Mouse (Mus musculus) embryonic facial prominence, embryonic 11.5 days (tissue): Measurements from ENCODE around the gene Ephb2. TPM values are rescaled to one million over a fixed set of nuclear protein-coding genes. Genes with fewer than 3 reads are reported as not detected.

Experiments
- ATAC-seq: fragments of 200-750 bp; cut with Nextera tagmentation; replicated peaks from 2 replicates; pipeline ENCODE4 v1.8.0; 2017; ENCODE audit warnings: low read depth; ENCODE audit not compliant: insufficient number of reproducible peaks, low FRiP score, low TSS enrichment
- DNase-seq: peaks from one replicate; pipeline ENCODE4 v3.0.0-alpha.2; 2015; ENCODE audit warnings: low spot score
- H3K27ac ChIP-seq: fragments of 300-500 bp; sonication (generic); replicated peaks from 2 replicates; pipeline ENCODE4 v1.5.1; 2014; ENCODE audit warnings: mild to moderate bottlenecking, low read depth, low read length, control low read depth
- H3K27me3 ChIP-seq: fragments of 300-500 bp; sonication (generic); 2 replicates; pipeline ENCODE4 v1.6.1; 2014; ENCODE audit warnings: mild to moderate bottlenecking, low read length, moderate library complexity, mixed read lengths; ENCODE audit not compliant: control insufficient read depth, insufficient read depth
- H3K36me3 ChIP-seq: fragments of 300-500 bp; sonication (generic); replicated peaks from 2 replicates; pipeline ENCODE4 v1.6.1; 2014; ENCODE audit warnings: low read depth, mild to moderate bottlenecking, low read length, moderate library complexity, mixed read lengths; ENCODE audit not compliant: control insufficient read depth, insufficient read depth
- H3K4me1 ChIP-seq: fragments of 300-500 bp; sonication (generic); 2 replicates; pipeline ENCODE4 v1.6.1; 2014; ENCODE audit warnings: low read length, mixed read lengths; ENCODE audit not compliant: control insufficient read depth, insufficient read depth
- H3K4me2 ChIP-seq: fragments of 300-500 bp; sonication (generic); 2 replicates; pipeline ENCODE4 v1.6.1; 2014; ENCODE audit warnings: low read depth, mild to moderate bottlenecking, control low read depth, low read length, moderate library complexity
- H3K4me3 ChIP-seq: fragments of 300-500 bp; sonication (generic); 2 replicates; pipeline ENCODE4 v1.5.1; 2014; ENCODE audit warnings: low read depth, low read length, control low read depth
- H3K9ac ChIP-seq: fragments of 300-500 bp; sonication (generic); replicated peaks from 2 replicates; pipeline ENCODE4 v1.6.1; 2014; ENCODE audit warnings: mild to moderate bottlenecking, control low read depth, low read length
- H3K9me3 ChIP-seq: fragments of 300-500 bp; sonication (generic); replicated peaks from 2 replicates; pipeline ENCODE4 v1.6.1; 2016; ENCODE audit warnings: mild to moderate bottlenecking, low read length, inconsistent platforms, mixed read lengths; ENCODE audit not compliant: control insufficient read depth
- WGBS: fragments of 180-500 bp; shearing (Covaris S2); extraction: QIAGEN DNeasy Blood & Tissue Kit; methylation state at CpG from one replicate; pipeline ENCODE4 v1.1.7; 2014; 5-methylcytosine and 5-hydroxymethylcytosine counted together
- polyA plus RNA-seq: library from polyadenylated mRNA; unstranded; fragments of >200 nt; fragmentation: Nextera tagmentation; extraction: Ambion mirVana; gene quantifications from 2 replicates; pipeline ENCODE4 v1.2.1, GENCODE M21; 2014

The Ephb2 gene
- polyA plus RNA-seq, 1 experiment from 2014 or later, result 11.7 TPM

GRCm38 (mm10) chr4:136751355-136752020 lies 84.3 kb downstream of the Ephb2 start:
- Histone ChIP-seq H3K4me3 (no peak overlapping the region), H3K36me3 (no peaks in the 10 kb centered on the region), H3K4me2 (no peak overlapping the region), H3K9ac (no peak overlapping the region), H3K27ac (peak overlapping the region; percentile 48), H3K9me3 (no peaks in the 10 kb centered on the region), H3K4me1 (peaks cover 12% of the 10 kb centered on the region), H3K27me3 (no peaks in the 10 kb centered on the region; the same call in 1 of the 2 replicates)
- DNase-seq, result no peak
- WGBS, result 29% methylated on average over 4 of the region's 4 CpGs
- ATAC-seq, result no peak

- peak overlapping the region; percentile 48 for H3K27ac ChIP-seq
- no peaks in the 10 kb centered on the region for H3K9me3 ChIP-seq
- 0 out of 2 replicates have a peak, but pooled peaks have one; percentile 6 for ATAC-seq
- H3K4me3 ChIP-seq, result no peak overlapping the region
- peak; percentile 44 for DNase-seq
- no peak overlapping the region for H3K4me2 ChIP-seq
- H3K36me3 ChIP-seq, result no peaks in the 10 kb centered on the region
- H3K4me1 ChIP-seq, result peaks cover 7% of the 10 kb centered on the region
- peak overlapping the region; percentile 28; the same call in 1 of the 2 replicates for H3K9ac ChIP-seq
- H3K27me3 ChIP-seq, result no peaks in the 10 kb centered on the region; the same call in 1 of the 2 replicates
- WGBS, result 11% methylated on average over 19 of the region's 19 CpGs
Measured at GRCm38 (mm10) chr4:136750578-136751338, 85.0 kb downstream of the Ephb2 start.

- peak; percentile 66 for ATAC-seq
Measured at GRCm38 (mm10) chr4:136749851-136750577, 85.8 kb downstream of the Ephb2 start.

GRCm38 (mm10) chr4:136749431-136749830 lies 86.4 kb downstream of the Ephb2 start:
- Histone ChIP-seq H3K4me1 (peaks cover 6% of the 10 kb centered on the region), H3K27ac (peak overlapping the region; percentile 48), H3K4me2 (no peak overlapping the region), H3K36me3 (no peaks in the 10 kb centered on the region), H3K9me3 (no peaks in the 10 kb centered on the region), H3K9ac (peak overlapping the region; percentile 13; the same call in 1 of the 2 replicates), H3K4me3 (no peak overlapping the region), H3K27me3 (no peaks in the 10 kb centered on the region; the same call in 1 of the 2 replicates)
- 28% methylated on average over 4 of the region's 4 CpGs for WGBS
- DNase-seq (no peak), ATAC-seq (peak; percentile 12; the same call in 1 of the 2 replicates)

More at GRCm38 (mm10) chr4:136749851-136750577, 85.8 kb downstream of the Ephb2 start:
- WGBS, result 23% methylated on average over 19 of the region's 19 CpGs
- Histone ChIP-seq H3K4me2 (no peak overlapping the region), H3K9me3 (no peaks in the 10 kb centered on the region), H3K27ac (peak overlapping the region; percentile 48), H3K36me3 (no peaks in the 10 kb centered on the region), H3K27me3 (no peaks in the 10 kb centered on the region; the same call in 1 of the 2 replicates), H3K9ac (peak overlapping the region; percentile 28), H3K4me1 (peaks cover 6% of the 10 kb centered on the region), H3K4me3 (no peak overlapping the region)
- DNase-seq, result peak; percentile 51

GRCm38 (mm10) chr4:136748842-136749392 lies 86.9 kb downstream of the Ephb2 start:
- Histone ChIP-seq H3K4me3 (no peak overlapping the region), H3K4me1 (peaks cover 6% of the 10 kb centered on the region), H3K27ac (0 out of 2 replicates have a peak overlapping the region, but pooled peaks have one; percentile 16), H3K9me3 (no peaks in the 10 kb centered on the region), H3K9ac (no peak overlapping the region; the same call in 1 of the 2 replicates), H3K27me3 (no peaks in the 10 kb centered on the region; the same call in 1 of the 2 replicates), H3K4me2 (no peak overlapping the region), H3K36me3 (no peaks in the 10 kb centered on the region)
- DNase-seq (no peak), ATAC-seq (no peak)
- 35% methylated on average over 7 of the region's 7 CpGs for WGBS

GRCm38 (mm10) chr4:136746516-136746915 lies 89.3 kb downstream of the Ephb2 start:
- H3K4me2 ChIP-seq, result no peak overlapping the region
- H3K27ac ChIP-seq, result no peak overlapping the region
- no peaks in the 10 kb centered on the region; the same call in 1 of the 2 replicates for H3K36me3 ChIP-seq
- no peaks in the 10 kb centered on the region; the same call in 1 of the 2 replicates for H3K27me3 ChIP-seq
- no peaks in the 10 kb centered on the region for H3K9me3 ChIP-seq
- ATAC-seq (no peak), DNase-seq (no peak)
- WGBS, result 78% methylated on average over 1 of the region's 1 CpGs
- peaks cover 8% of the 10 kb centered on the region for H3K4me1 ChIP-seq
- H3K4me3 ChIP-seq, result no peak overlapping the region
- H3K9ac ChIP-seq, result no peak overlapping the region

GRCm38 (mm10) chr4:136742677-136743076 lies 93.1 kb downstream of the Ephb2 start:
- Histone ChIP-seq H3K27ac (no peak overlapping the region), H3K9me3 (no peaks in the 10 kb centered on the region), H3K4me1 (peaks cover 2% of the 10 kb centered on the region; the same call in 1 of the 2 replicates), H3K27me3 (no peaks in the 10 kb centered on the region), H3K4me2 (no peak overlapping the region), H3K9ac (no peak overlapping the region), H3K4me3 (no peak overlapping the region), H3K36me3 (no peaks in the 10 kb centered on the region; the same call in 1 of the 2 replicates)
- ATAC-seq, result no peak
- DNase-seq, result no peak
- WGBS, result 21% methylated on average over 5 of the region's 5 CpGs
